Comparison of ENCODE assay signal across 8 mouse cellular contexts in the genomic region with DNA sequence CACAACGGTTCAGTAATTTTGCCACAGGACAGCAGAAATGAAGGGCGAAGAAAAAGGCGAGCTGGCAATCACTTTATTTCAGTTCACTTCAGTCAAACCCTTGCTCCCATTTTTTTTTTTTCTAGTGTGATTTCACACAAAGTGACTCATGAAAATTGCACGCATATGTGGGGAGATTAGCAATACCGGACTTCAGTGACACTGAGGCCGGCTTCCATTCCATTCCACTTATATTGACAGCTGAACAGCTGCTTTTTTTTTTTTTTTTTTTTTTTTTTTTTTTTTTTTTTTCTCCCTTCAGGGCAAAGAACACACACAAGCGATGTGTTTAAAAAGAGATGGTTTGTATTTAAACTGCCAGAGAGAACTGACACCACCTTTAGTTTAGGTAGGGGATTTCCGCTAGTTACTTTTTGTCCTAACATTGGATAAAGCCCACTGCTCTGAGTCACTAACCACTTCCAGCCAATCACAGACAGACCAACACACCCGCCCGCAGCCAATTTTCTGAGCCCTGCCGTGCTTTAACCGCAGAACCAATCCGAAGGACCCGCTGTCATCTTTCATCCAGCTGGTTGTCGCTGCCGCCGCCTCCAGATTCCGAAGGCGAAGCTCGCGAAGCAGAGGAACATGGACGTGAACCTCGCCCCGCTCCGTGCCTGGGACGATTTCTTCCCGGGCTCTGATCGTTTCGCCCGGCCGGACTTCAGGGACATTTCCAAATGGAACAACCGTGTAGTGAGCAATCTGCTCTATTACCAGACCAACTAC. TPM values are rescaled to one million over a fixed set of nuclear protein-coding genes. Genes with fewer than 3 reads are reported as not detected.
A peak's percentile ranks its signal among the peaks of the same experiment; 100 is the strongest.
DNase-seq lines count a peak whose midpoint lies in the region; ATAC-seq and TF ChIP-seq lines count a peak whose summit lies in the region.

Gene Arl6ip5 (plus strand): TSS at position 499 of the 771 bp plus-strand sequence.

- no peaks in the 10 kb centered on the region for H3K9me3 ChIP-seq in kidney, embryonic 14.5 days (ENCODE audit: control insufficient read depth, low read length)
- no peaks in the 10 kb centered on the region for H3K9me3 ChIP-seq in limb, embryonic 15.5 days

- no peaks in the 10 kb centered on the region for H3K27me3 ChIP-seq in kidney, embryonic 14.5 days (ENCODE audit: control insufficient read depth, insufficient read depth, low read length)
- no peaks in the 10 kb centered on the region for H3K27me3 ChIP-seq in limb, embryonic 15.5 days

- H3K4me2 ChIP-seq in kidney, embryonic 14.5 days (replicated peaks; ENCODE audit: low read depth, low read length): peak within 1 kb of the TSS; percentile 76
- H3K4me2 ChIP-seq in limb, embryonic 15.5 days: peak within 1 kb of the TSS; percentile 76

- TF ChIP-seq CTCF in bone marrow macrophage, adult 2 months (IDR thresholded peaks at IDR 0.05; ENCODE audit: low read depth, low read length): no peak
- TF ChIP-seq CTCF in embryonic fibroblast, embryonic 13.5 days (IDR thresholded peaks at IDR 0.05; ENCODE audit: borderline replicate concordance, insufficient read depth, low read length): no peak

- no peaks in the 10 kb centered on the region for H3K36me3 ChIP-seq in kidney, embryonic 14.5 days (ENCODE audit: control insufficient read depth, insufficient read depth, low read length)
- H3K36me3 ChIP-seq in limb, embryonic 15.5 days: no peaks in the 10 kb centered on the region; the same call in 1 of the 2 replicates

- no peak for TF ChIP-seq POLR2A in bone marrow macrophage, adult 2 months (IDR thresholded peaks at IDR 0.05; ENCODE audit: borderline replicate concordance, low read depth, low read length)
- TF ChIP-seq POLR2A in embryonic fibroblast, embryonic 13.5 days (IDR thresholded peaks at IDR 0.05; ENCODE audit: low read depth, low read length): peak; percentile 83

- peak within 1 kb of the TSS; percentile 81 for H3K4me3 ChIP-seq in bone marrow macrophage, adult 2 months (ENCODE audit: insufficient read depth, low read length)
- peak within 1 kb of the TSS; percentile 91 for H3K4me3 ChIP-seq in embryonic fibroblast, embryonic 13.5 days (ENCODE audit: insufficient read depth, low read length)
- peak within 1 kb of the TSS; percentile 59 for H3K4me3 ChIP-seq in kidney, embryonic 14.5 days (ENCODE audit: low read length)
- peak within 1 kb of the TSS; percentile 68 for H3K4me3 ChIP-seq in limb, embryonic 15.5 days

- peak; percentile 95 for DNase-seq in A20 (ENCODE audit: low read depth, low spot score)
- peak; percentile 90 to 93 for DNase-seq in heart, adult 9 months (ENCODE audit: low spot score in 2 of 2)
- peak; percentile 76 to 82 for DNase-seq in monocyte, adult 2 months (ENCODE audit: low read depth in 1 of 2, low spot score in 2 of 2)
- DNase-seq in spleen, postnatal 4 days (ENCODE audit: low spot score in 2 of 2): peak; percentile 87 to 92

- ATAC-seq in kidney, embryonic 14.5 days (ENCODE audit: low FRiP score, low TSS enrichment): peak; percentile 70
- ATAC-seq in limb, embryonic 15.5 days (ENCODE audit: insufficient number of reproducible peaks, low FRiP score, low TSS enrichment, low read depth): peak; percentile 76

- peak within 1 kb of the TSS; percentile 67 for H3K9ac ChIP-seq in kidney, embryonic 14.5 days (ENCODE audit: low read depth, low read length)
- peak within 1 kb of the TSS; percentile 50 for H3K9ac ChIP-seq in limb, embryonic 15.5 days

- peak within 1 kb of the TSS; percentile 88 for H3K27ac ChIP-seq in bone marrow macrophage, adult 2 months (ENCODE audit: insufficient read depth, low read depth, low read length)
- peak within 1 kb of the TSS; percentile 95 for H3K27ac ChIP-seq in embryonic fibroblast, embryonic 13.5 days (ENCODE audit: insufficient read depth, low read length)
- no peak within 1 kb of the TSS; the same call in 1 of the 2 replicates for H3K27ac ChIP-seq in kidney, embryonic 14.5 days (ENCODE audit: low read depth, low read length)
- H3K27ac ChIP-seq in limb, embryonic 15.5 days: peak within 1 kb of the TSS; percentile 67

- 11% methylated on average over 32 of the region's 32 CpGs for WGBS in kidney, embryonic 14.5 days
- WGBS in limb, embryonic 15.5 days: 8% methylated on average over 32 of the region's 32 CpGs

- peaks cover 38% of the 10 kb centered on the region for H3K4me1 ChIP-seq in bone marrow macrophage, adult 2 months (ENCODE audit: control insufficient read depth, insufficient read depth, low read length)
- peaks cover 9% of the 10 kb centered on the region for H3K4me1 ChIP-seq in embryonic fibroblast, embryonic 13.5 days (ENCODE audit: control insufficient read depth, insufficient read depth, low read length)
- H3K4me1 ChIP-seq in kidney, embryonic 14.5 days (ENCODE audit: control insufficient read depth, insufficient read depth, low read length): peaks cover 4% of the 10 kb centered on the region; the same call in 1 of the 2 replicates
- peaks cover 7% of the 10 kb centered on the region; the same call in 1 of the 2 replicates for H3K4me1 ChIP-seq in limb, embryonic 15.5 days

RNA-seq across cellular contexts. Expression of gene Arl6ip5, which starts in this region (rescaled TPM):
- 169 and 170 TPM in 2 replicates for polyA plus RNA-seq in bone marrow macrophage, adult 2 months (2012; ENCODE audit: insufficient read depth, insufficient read length, missing spikeins)
- polyA plus RNA-seq in embryonic fibroblast, embryonic 13.5 days (2011; ENCODE audit: insufficient read length, low read depth, missing spikeins): 140 and 204 TPM in 2 replicates
- 25.9 and 62.3 TPM in 2 replicates for polyA plus RNA-seq in kidney, embryonic 14.5 days (2014; fragmentation: Nextera tagmentation; extraction: Ambion mirVana)
- 85.2 and 108 TPM in 2 replicates for polyA plus RNA-seq in limb, embryonic 15.5 days (2015; fragmentation: Nextera tagmentation; extraction: Ambion mirVana)
